Mouse (Mus musculus) lung, postnatal 0 days (tissue): ENCODE data around the gene Klhdc10. TPM values are rescaled to one million over a fixed set of nuclear protein-coding genes. Genes with fewer than 3 reads are reported as not detected.

ENCODE experiments used
- ATAC-seq: fragments of 200-750 bp; cut with Nextera tagmentation; 2 replicates; pipeline ENCODE4 v1.8.0; 2017; ENCODE audit warnings: moderate library complexity
- DNase-seq: peaks from one replicate; pipeline ENCODE4 v3.0.0-alpha.2; 2016; ENCODE audit warnings: low spot score
- H3K27ac ChIP-seq: fragments of 300-500 bp; sonication (generic); 2 replicates; pipeline ENCODE4 v1.5.1; 2014; ENCODE audit warnings: antibody characterized with exemption, mild to moderate bottlenecking, low read length, mixed read lengths
- H3K27me3 ChIP-seq: fragments of 300-500 bp; sonication (generic); replicated peaks from 2 replicates; pipeline ENCODE4 v1.6.1; 2014; ENCODE audit warnings: low read length, mixed read lengths; ENCODE audit not compliant: insufficient read depth
- H3K36me3 ChIP-seq: fragments of 300-500 bp; sonication (generic); 2 replicates; pipeline ENCODE4 v1.6.1; 2014; ENCODE audit warnings: low read length, mixed read lengths; ENCODE audit not compliant: insufficient read depth
- H3K4me1 ChIP-seq: fragments of 300-500 bp; sonication (generic); 2 replicates; pipeline ENCODE4 v1.6.1; 2014; ENCODE audit warnings: antibody characterized with exemption, low read depth, low read length, mixed read lengths; ENCODE audit not compliant: insufficient read depth
- H3K4me2 ChIP-seq: fragments of 300-500 bp; sonication (generic); replicated peaks from 2 replicates; pipeline ENCODE4 v1.6.1; 2014; ENCODE audit warnings: low read depth, mild to moderate bottlenecking, low read length, moderate library complexity, mixed read lengths
- H3K4me3 ChIP-seq: fragments of 300-500 bp; sonication (generic); 2 replicates; pipeline ENCODE4 v1.5.1; 2014; ENCODE audit warnings: low read depth, low read length
- H3K9ac ChIP-seq: fragments of 300-500 bp; sonication (generic); replicated peaks from 2 replicates; pipeline ENCODE4 v1.6.1; 2014; ENCODE audit warnings: low read depth, mild to moderate bottlenecking
- H3K9me3 ChIP-seq: fragments of 300-500 bp; sonication (generic); 2 replicates; pipeline ENCODE4 v1.6.1; 2016; ENCODE audit warnings: low read length, mixed read lengths
- CTCF ChIP-seq: IDR thresholded peaks from 2 replicates; pipeline ENCODE4 v1.5.1; 2016; ENCODE audit warnings: antibody characterized with exemption, mild to moderate bottlenecking
- EP300 ChIP-seq: IDR thresholded peaks from 2 replicates; pipeline ENCODE4 v1.6.1; 2016; ENCODE audit warnings: antibody characterized with exemption, mild to moderate bottlenecking, control low read depth
- WGBS: fragments of 180-500 bp; shearing (Covaris S2); extraction: QIAGEN DNeasy Blood & Tissue Kit; methylation state at CpG from one replicate; pipeline ENCODE4 v1.1.7; 2014; 5-methylcytosine and 5-hydroxymethylcytosine counted together
- polyA plus RNA-seq: library from polyadenylated mRNA; unstranded; fragments of >200 nt; fragmentation: Nextera tagmentation; extraction: Ambion mirVana; gene quantifications from 2 replicates; pipeline ENCODE4 v1.2.1, GENCODE M21; 2015

Gene Klhdc10
- polyA plus RNA-seq, 1 experiment from 2014 or later: 7.9 TPM

GRCm38 (mm10) chr6:30460750-30461446, 59.2 kb downstream of the Klhdc10 start:
- ATAC-seq: peak; percentile 85
- 23% methylated on average over 19 of the region's 19 CpGs for WGBS
- TF ChIP-seq EP300 (no peak), CTCF (no peak)
- H3K27ac ChIP-seq: no peak overlapping the region
- H3K27me3 ChIP-seq: no peaks in the 10 kb centered on the region
- H3K36me3 ChIP-seq: no peaks in the 10 kb centered on the region
- DNase-seq: peak; percentile 86
- H3K4me2 ChIP-seq: 0 out of 2 replicates have a peak overlapping the region, but pooled peaks have one; percentile 75
- no peak overlapping the region for H3K4me3 ChIP-seq
- H3K9ac ChIP-seq: no peak overlapping the region
- peaks cover 9% of the 10 kb centered on the region; the same call in 1 of the 2 replicates for H3K4me1 ChIP-seq
- H3K9me3 ChIP-seq: no peaks in the 10 kb centered on the region

- H3K9me3 ChIP-seq: no peaks in the 10 kb centered on the region
- TF ChIP-seq EP300 (no peak), CTCF (no peak)
- no peak overlapping the region for H3K4me3 ChIP-seq
- no peaks in the 10 kb centered on the region for H3K36me3 ChIP-seq
- WGBS: 85% methylated on average over 12 of the region's 13 CpGs
- ATAC-seq (no peak), DNase-seq (no peak)
- no peaks in the 10 kb centered on the region for H3K27me3 ChIP-seq
- H3K27ac ChIP-seq: no peak overlapping the region
- no peak overlapping the region for H3K9ac ChIP-seq
- H3K4me1 ChIP-seq: peaks cover 9% of the 10 kb centered on the region; the same call in 1 of the 2 replicates
- no peak overlapping the region for H3K4me2 ChIP-seq
Measured at GRCm38 (mm10) chr6:30461755-30462344, 60.2 kb downstream of the Klhdc10 start.

GRCm38 (mm10) chr6:30462822-30463221, 61.2 kb downstream of the Klhdc10 start:
- Histone ChIP-seq H3K4me1 (peaks cover 9% of the 10 kb centered on the region; the same call in 1 of the 2 replicates), H3K9me3 (no peaks in the 10 kb centered on the region), H3K36me3 (no peaks in the 10 kb centered on the region), H3K4me2 (no peak overlapping the region), H3K27me3 (no peaks in the 10 kb centered on the region), H3K4me3 (no peak overlapping the region), H3K9ac (no peak overlapping the region), H3K27ac (no peak overlapping the region)
- no peak for DNase-seq
- TF ChIP-seq EP300: no peak
- TF ChIP-seq CTCF: no peak
- ATAC-seq: no peak
- WGBS: 13% methylated on average over 7 of the region's 7 CpGs

- 66% methylated on average over 11 of the region's 11 CpGs for WGBS
- Histone ChIP-seq H3K9ac (no peak overlapping the region), H3K36me3 (no peaks in the 10 kb centered on the region), H3K27me3 (no peaks in the 10 kb centered on the region), H3K4me1 (peaks cover 9% of the 10 kb centered on the region; the same call in 1 of the 2 replicates), H3K4me3 (no peak overlapping the region), H3K4me2 (no peak overlapping the region), H3K27ac (no peak overlapping the region), H3K9me3 (no peaks in the 10 kb centered on the region)
- no peak for ATAC-seq
- peak; percentile 8 for DNase-seq
- no peak for TF ChIP-seq EP300
Measured at GRCm38 (mm10) chr6:30465586-30465985, 63.9 kb downstream of the Klhdc10 start.

- Histone ChIP-seq H3K9ac (no peak overlapping the region), H3K27me3 (no peaks in the 10 kb centered on the region), H3K4me2 (no peak overlapping the region), H3K27ac (no peak overlapping the region), H3K4me3 (no peak overlapping the region), H3K9me3 (no peaks in the 10 kb centered on the region), H3K4me1 (no peaks in the 10 kb centered on the region), H3K36me3 (no peaks in the 10 kb centered on the region)
- 78% methylated on average over 1 of the region's 1 CpGs for WGBS
- DNase-seq (no peak), ATAC-seq (no peak)
- TF ChIP-seq EP300: no peak
- TF ChIP-seq CTCF: no peak
Measured at GRCm38 (mm10) chr6:30468058-30468457, 66.4 kb downstream of the Klhdc10 start.

GRCm38 (mm10) chr6:30468684-30469083, 67.0 kb downstream of the Klhdc10 start:
- no peaks in the 10 kb centered on the region for H3K27me3 ChIP-seq
- H3K4me1 ChIP-seq: no peaks in the 10 kb centered on the region
- H3K36me3 ChIP-seq: no peaks in the 10 kb centered on the region
- no peaks in the 10 kb centered on the region for H3K9me3 ChIP-seq
- H3K9ac ChIP-seq: no peak overlapping the region
- WGBS: 45% methylated on average over 12 of the region's 12 CpGs
- H3K4me2 ChIP-seq: no peak overlapping the region
- ATAC-seq (peak; percentile 68), DNase-seq (peak; percentile 78)
- H3K4me3 ChIP-seq: no peak overlapping the region
- H3K27ac ChIP-seq: no peak overlapping the region
- TF ChIP-seq CTCF: peak; percentile 73
- no peak for TF ChIP-seq EP300
